Mouse (Mus musculus) common myeloid progenitor, adult 5-6 weeks (primary cell): ENCODE measurements around the gene Rsad2. TPM values are rescaled to one million over a fixed set of nuclear protein-coding genes. Genes with fewer than 3 reads are reported as not detected.
"Not testable (repeated sequence)": the region's sequence is repeated elsewhere in the genome, so short reads cannot be mapped to it uniquely, and the experiment has no call there.

Experiments
- ATAC-seq: replicated peaks from 2 replicates; pipeline ENCODE4 v1.8.0; 2016; ENCODE audit warnings: low read depth, mild to moderate bottlenecking, moderate TSS enrichment, inconsistent platforms; ENCODE audit not compliant: poor library complexity, severe bottlenecking
- total RNA-seq: library from RNA; stranded (forward); fragments of 200-1000, 187-1606 nt; gene quantifications from 2 replicates; pipeline ENCODE4 v1.2.3, GENCODE M21; 2017

The Rsad2 gene
- 1.8 and 4.1 TPM in 2 replicates for total RNA-seq

GRCm38 (mm10) chr12:26456028-26456698, at the start of gene Rsad2:
Gene Rsad2, minus strand, starts transcription at chr12:26456452.
- ATAC-seq = peak; percentile 75

- ATAC-seq = no peak
Observed at GRCm38 (mm10) chr12:26501042-26501441, 44.8 kb upstream of the Rsad2 start.

GRCm38 (mm10) chr12:26489942-26490341, 33.7 kb upstream of the Rsad2 start:
- no peak for ATAC-seq

- ATAC-seq = no peak
Observed at GRCm38 (mm10) chr12:26488617-26489274, 32.5 kb upstream of the Rsad2 start.

GRCm38 (mm10) chr12:26487874-26488616, 31.8 kb upstream of the Rsad2 start:
- ATAC-seq = peak; percentile 96

GRCm38 (mm10) chr12:26485738-26486580, 29.7 kb upstream of the Rsad2 start:
- not testable (repeated sequence) for ATAC-seq

- no peak for ATAC-seq
Observed at GRCm38 (mm10) chr12:26478196-26479004, 22.1 kb upstream of the Rsad2 start.

GRCm38 (mm10) chr12:26477198-26477597, 20.9 kb upstream of the Rsad2 start:
- no peak for ATAC-seq

GRCm38 (mm10) chr12:26473746-26474145, 17.5 kb upstream of the Rsad2 start:
- no peak for ATAC-seq

- ATAC-seq = peak; percentile 20
Observed at GRCm38 (mm10) chr12:26472770-26473481, 16.7 kb upstream of the Rsad2 start.

- no peak for ATAC-seq
Observed at GRCm38 (mm10) chr12:26471376-26471775, 15.1 kb upstream of the Rsad2 start.

GRCm38 (mm10) chr12:26470042-26470409, 13.8 kb upstream of the Rsad2 start:
- no peak for ATAC-seq

- peak; percentile 91 for ATAC-seq
Observed at GRCm38 (mm10) chr12:26469098-26470041, 13.1 kb upstream of the Rsad2 start, which contains the start of gene Cmpk2. Gene Cmpk2, plus strand, starts transcription at chr12:26469204.

GRCm38 (mm10) chr12:26465600-26465999, 9.3 kb upstream of the Rsad2 start:
- ATAC-seq = no peak

GRCm38 (mm10) chr12:26460091-26460490, 3.8 kb upstream of the Rsad2 start:
- peak; percentile 75 for ATAC-seq

GRCm38 (mm10) chr12:26454682-26455081, 1.6 kb downstream of the Rsad2 start:
- no peak for ATAC-seq

- ATAC-seq = peak; percentile 53
Observed at GRCm38 (mm10) chr12:26452951-26453350, 3.3 kb downstream of the Rsad2 start.

- no peak for ATAC-seq
Observed at GRCm38 (mm10) chr12:26451150-26451549, 5.1 kb downstream of the Rsad2 start.
